Mouse (Mus musculus) hindbrain, embryonic 11.5 days (tissue): ENCODE measurements around the gene Sox5. TPM values are rescaled to one million over a fixed set of nuclear protein-coding genes. Genes with fewer than 3 reads are reported as not detected.

Source experiments
- ATAC-seq: fragments of 200-750 bp; cut with Nextera tagmentation; 2 replicates; pipeline ENCODE4 v1.8.0; 2017; ENCODE audit warnings: mild to moderate bottlenecking, moderate TSS enrichment, moderate library complexity; ENCODE audit not compliant: low FRiP score
- DNase-seq: peaks from one replicate; pipeline ENCODE4 v3.0.0-alpha.2; 2015; ENCODE audit warnings: low spot score
- H3K27ac ChIP-seq: fragments of 300-500 bp; sonication (generic); 2 replicates; pipeline ENCODE4 v1.5.1; 2014; ENCODE audit warnings: mild to moderate bottlenecking, low read depth, low read length
- H3K27me3 ChIP-seq: fragments of 300-500 bp; sonication (generic); 2 replicates; pipeline ENCODE4 v1.6.1; 2014; ENCODE audit warnings: mild to moderate bottlenecking, low read length, moderate library complexity, mixed read lengths; ENCODE audit not compliant: control insufficient read depth, insufficient read depth
- H3K36me3 ChIP-seq: fragments of 300-500 bp; sonication (generic); 2 replicates; pipeline ENCODE4 v1.6.1; 2014; ENCODE audit warnings: mild to moderate bottlenecking, low read length, moderate library complexity, mixed read lengths; ENCODE audit not compliant: control insufficient read depth, insufficient read depth
- H3K4me1 ChIP-seq: fragments of 300-500 bp; sonication (generic); replicated peaks from 2 replicates; pipeline ENCODE4 v1.6.1; 2014; ENCODE audit warnings: low read length, mixed read lengths; ENCODE audit not compliant: control insufficient read depth, insufficient read depth
- H3K4me2 ChIP-seq: fragments of 300-500 bp; sonication (generic); replicated peaks from 2 replicates; pipeline ENCODE4 v1.6.1; 2014; ENCODE audit warnings: mild to moderate bottlenecking, low read depth, low read length
- H3K4me3 ChIP-seq: fragments of 300-500 bp; sonication (generic); 2 replicates; pipeline ENCODE4 v1.5.1; 2014; ENCODE audit warnings: low read depth, low read length
- H3K9ac ChIP-seq: fragments of 300-500 bp; sonication (generic); 2 replicates; pipeline ENCODE4 v1.6.1; 2014; ENCODE audit warnings: low read depth, low read length
- H3K9me3 ChIP-seq: fragments of 300-500 bp; sonication (generic); 2 replicates; pipeline ENCODE4 v1.6.1; 2016; ENCODE audit warnings: low read length; ENCODE audit not compliant: control insufficient read depth
- WGBS: fragments of 180-500 bp; shearing (Covaris S2); extraction: QIAGEN DNeasy Blood & Tissue Kit; methylation state at CpG from one replicate; pipeline ENCODE4 v1.1.7; 2014; 5-methylcytosine and 5-hydroxymethylcytosine counted together
- polyA plus RNA-seq: library from polyadenylated mRNA; unstranded; fragments of >200 nt; fragmentation: Nextera tagmentation; extraction: Ambion mirVana; gene quantifications from 2 replicates; pipeline ENCODE4 v1.2.1, GENCODE M21; 2014

The Sox5 gene
- polyA plus RNA-seq, 1 experiment from 2014 or later = 35.0 TPM

DNA sequence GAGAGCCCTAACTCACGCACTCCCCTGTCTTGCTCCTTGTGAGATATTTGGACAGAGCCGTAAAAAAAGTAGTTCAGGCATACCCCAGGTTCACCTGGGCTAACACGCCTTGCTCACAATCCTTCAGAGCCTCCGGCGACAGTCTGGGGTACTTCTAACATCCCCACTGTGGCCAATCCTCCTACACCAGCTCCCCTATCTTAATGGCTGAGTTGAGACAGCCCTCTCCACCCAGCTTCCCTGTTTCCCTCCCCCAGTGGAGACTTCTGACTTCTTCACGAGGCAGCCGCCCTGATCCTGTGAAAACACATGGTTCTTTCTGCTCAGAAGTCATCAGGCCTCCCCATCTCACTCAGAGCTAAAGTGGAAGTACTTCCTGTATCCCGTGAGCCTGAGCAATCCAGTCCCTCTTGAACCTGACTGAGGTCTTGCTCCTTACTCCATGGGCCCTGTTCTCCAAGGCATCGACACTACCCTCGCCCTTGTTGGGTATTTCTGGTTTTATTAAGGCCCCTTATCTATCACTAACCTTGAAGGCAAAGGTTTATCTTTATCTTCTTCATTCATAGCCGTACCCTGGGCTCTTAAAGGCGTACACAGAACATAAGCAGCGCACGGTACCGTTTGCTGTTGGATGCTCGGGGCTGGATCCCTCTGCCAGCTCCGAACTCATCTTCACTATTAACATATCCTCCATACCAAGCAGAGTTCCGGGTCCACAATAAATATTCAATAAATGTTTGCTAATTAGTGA lies 242.2 kb downstream of the Sox5 start:
- DNase-seq = no peak
- Histone ChIP-seq H3K27me3 (no peaks in the 10 kb centered on the region), H3K36me3 (no peaks in the 10 kb centered on the region), H3K27ac (no peak overlapping the region), H3K4me2 (no peak overlapping the region), H3K4me1 (no peaks in the 10 kb centered on the region), H3K4me3 (no peak overlapping the region), H3K9me3 (no peaks in the 10 kb centered on the region), H3K9ac (no peak overlapping the region)
- ATAC-seq = no peak
- 89% methylated on average over 18 of the region's 18 CpGs for WGBS

GRCm38 (mm10) chr6:144523479-144523878 lies 258.3 kb downstream of the Sox5 start:
- H3K9ac ChIP-seq = no peak overlapping the region
- DNase-seq = no peak
- WGBS = 67% methylated on average over 11 of the region's 11 CpGs
- no peak overlapping the region for H3K4me2 ChIP-seq
- no peaks in the 10 kb centered on the region for H3K27me3 ChIP-seq
- H3K36me3 ChIP-seq = no peaks in the 10 kb centered on the region
- no peaks in the 10 kb centered on the region for H3K4me1 ChIP-seq
- no peaks in the 10 kb centered on the region for H3K9me3 ChIP-seq
- no peak overlapping the region for H3K4me3 ChIP-seq
- H3K27ac ChIP-seq = no peak overlapping the region
- ATAC-seq = no peak

GRCm38 (mm10) chr6:144518811-144519210 lies 263.0 kb downstream of the Sox5 start:
- DNase-seq = no peak
- WGBS = 89% methylated on average over 2 of the region's 2 CpGs
- Histone ChIP-seq H3K9ac (no peak overlapping the region), H3K9me3 (no peaks in the 10 kb centered on the region), H3K27ac (no peak overlapping the region), H3K36me3 (no peaks in the 10 kb centered on the region), H3K27me3 (no peaks in the 10 kb centered on the region), H3K4me2 (no peak overlapping the region), H3K4me3 (no peak overlapping the region), H3K4me1 (no peaks in the 10 kb centered on the region)
- no peak for ATAC-seq

- 95% methylated on average over 8 of the region's 8 CpGs for WGBS
- Histone ChIP-seq H3K4me2 (no peak overlapping the region), H3K36me3 (no peaks in the 10 kb centered on the region), H3K4me3 (no peak overlapping the region), H3K9ac (no peak overlapping the region), H3K4me1 (no peaks in the 10 kb centered on the region), H3K27ac (no peak overlapping the region), H3K27me3 (0 out of 2 replicates have a peak, but pooled peaks cover 2% of the 10 kb centered on the region), H3K9me3 (no peaks in the 10 kb centered on the region)
- DNase-seq (no peak), ATAC-seq (no peak)
Observed at GRCm38 (mm10) chr6:144515905-144516304, 265.9 kb downstream of the Sox5 start.

GRCm38 (mm10) chr6:144513761-144514160 lies 268.0 kb downstream of the Sox5 start:
- no peak for ATAC-seq
- Histone ChIP-seq H3K36me3 (no peaks in the 10 kb centered on the region), H3K27me3 (0 out of 2 replicates have a peak, but pooled peaks cover 2% of the 10 kb centered on the region), H3K9me3 (no peaks in the 10 kb centered on the region), H3K4me3 (no peak overlapping the region), H3K4me2 (no peak overlapping the region), H3K9ac (no peak overlapping the region), H3K4me1 (no peaks in the 10 kb centered on the region), H3K27ac (no peak overlapping the region)
- 76% methylated on average over 8 of the region's 8 CpGs for WGBS
- no peak for DNase-seq

- ATAC-seq (no peak), DNase-seq (no peak)
- Histone ChIP-seq H3K4me1 (no peaks in the 10 kb centered on the region), H3K36me3 (no peaks in the 10 kb centered on the region), H3K27me3 (0 out of 2 replicates have a peak, but pooled peaks cover 2% of the 10 kb centered on the region), H3K9me3 (no peaks in the 10 kb centered on the region), H3K4me2 (no peak overlapping the region), H3K4me3 (no peak overlapping the region), H3K9ac (no peak overlapping the region), H3K27ac (no peak overlapping the region)
- 61% methylated on average over 7 of the region's 7 CpGs for WGBS
Observed at GRCm38 (mm10) chr6:144511925-144512324, 269.9 kb downstream of the Sox5 start.

GRCm38 (mm10) chr6:144510147-144510546 lies 271.6 kb downstream of the Sox5 start:
- no peak overlapping the region for H3K4me3 ChIP-seq
- no peaks in the 10 kb centered on the region for H3K36me3 ChIP-seq
- ATAC-seq (no peak), DNase-seq (no peak)
- no peaks in the 10 kb centered on the region for H3K9me3 ChIP-seq
- no peak overlapping the region for H3K27ac ChIP-seq
- no peak overlapping the region for H3K9ac ChIP-seq
- H3K4me1 ChIP-seq = no peaks in the 10 kb centered on the region
- WGBS = 92% methylated on average over 6 of the region's 6 CpGs
- H3K27me3 ChIP-seq = 0 out of 2 replicates have a peak, but pooled peaks cover 2% of the 10 kb centered on the region
- no peak overlapping the region for H3K4me2 ChIP-seq

GRCm38 (mm10) chr6:144504197-144504551 lies 277.6 kb downstream of the Sox5 start:
- no peak overlapping the region for H3K27ac ChIP-seq

More at GRCm38 (mm10) chr6:144504197-144504551, 277.6 kb downstream of the Sox5 start:
- Histone ChIP-seq H3K9me3 (no peaks in the 10 kb centered on the region), H3K27me3 (no peaks in the 10 kb centered on the region), H3K9ac (no peak overlapping the region), H3K4me3 (no peak overlapping the region), H3K4me1 (no peaks in the 10 kb centered on the region), H3K4me2 (no peak overlapping the region), H3K36me3 (no peaks in the 10 kb centered on the region)
- DNase-seq = no peak
- no peak for ATAC-seq
- WGBS = 72% methylated on average over 5 of the region's 5 CpGs
